Mouse (Mus musculus): ENCODE data around the gene Rab33b. TPM values are rescaled to one million over a fixed set of nuclear protein-coding genes. Genes with fewer than 3 reads are reported as not detected.

Gene Rab33b
- polyA plus RNA-seq, 2 experiments = 2.0 to 3.6 TPM

DNA sequence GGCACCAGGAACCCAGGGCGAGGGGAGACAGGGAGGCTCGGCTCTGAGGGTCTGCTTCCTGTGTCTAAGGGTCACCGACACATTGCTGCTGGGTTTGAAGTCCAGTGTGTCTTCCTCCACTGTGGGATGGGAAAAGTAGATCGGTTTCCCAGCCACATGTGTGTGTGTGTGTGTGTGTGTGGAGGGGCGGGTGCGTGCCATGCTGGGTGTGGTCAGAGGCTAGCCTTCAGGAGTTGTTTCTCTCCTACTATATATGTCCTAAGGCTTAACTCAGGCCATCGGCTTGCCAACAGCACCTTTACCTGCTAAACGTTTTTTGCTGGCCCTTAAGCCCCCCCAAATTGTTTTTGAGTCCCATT lies 35.0 kb downstream of the Rab33b start:
- no peaks in the 10 kb centered on the region for H3K27me3 ChIP-seq (ENCODE audit: control insufficient read depth, insufficient read depth, low read length)
- H3K9me3 ChIP-seq (ENCODE audit: control insufficient read depth, low read length) = no peaks in the 10 kb centered on the region
- peak overlapping the region; percentile 56 for H3K4me2 ChIP-seq (ENCODE audit: low read depth)
- H3K4me1 ChIP-seq (replicated peaks; ENCODE audit: control insufficient read depth in 2 of 2, insufficient read depth in 2 of 2, low read length in 1 of 2) = peaks cover 16 to 23% of the 10 kb centered on the region in 2 experiments
- H3K27ac ChIP-seq = peak overlapping the region; percentile 56
- WGBS (ENCODE audit: insufficient replicate concordance) = 16% methylated on average over 8 of the region's 8 CpGs
- DNase-seq (ENCODE audit: low read depth in 3 of 3, low spot score in 3 of 3) (no peak), ATAC-seq (ENCODE audit: insufficient read depth) (peak; percentile 72; the same call in 1 of the 2 replicates)
- peak overlapping the region; percentile 16 to 42; a peak in 2 of 4 replicates for H3K4me3 ChIP-seq (ENCODE audit: insufficient read depth in 1 of 2, low read depth in 2 of 2, low read length in 2 of 2)
- no peak for TF ChIP-seq CTCF (IDR thresholded peaks at IDR 0.05; ENCODE audit: low read depth)
- TF ChIP-seq EP300 (IDR thresholded peaks at IDR 0.05; ENCODE audit: low read depth) = no peak
- peak overlapping the region; percentile 43; the same call in 1 of the 2 replicates for H3K9ac ChIP-seq (replicated peaks)
- no peaks in the 10 kb centered on the region for H3K36me3 ChIP-seq (replicated peaks; ENCODE audit: control insufficient read depth, insufficient read depth, low read depth)

DNA sequence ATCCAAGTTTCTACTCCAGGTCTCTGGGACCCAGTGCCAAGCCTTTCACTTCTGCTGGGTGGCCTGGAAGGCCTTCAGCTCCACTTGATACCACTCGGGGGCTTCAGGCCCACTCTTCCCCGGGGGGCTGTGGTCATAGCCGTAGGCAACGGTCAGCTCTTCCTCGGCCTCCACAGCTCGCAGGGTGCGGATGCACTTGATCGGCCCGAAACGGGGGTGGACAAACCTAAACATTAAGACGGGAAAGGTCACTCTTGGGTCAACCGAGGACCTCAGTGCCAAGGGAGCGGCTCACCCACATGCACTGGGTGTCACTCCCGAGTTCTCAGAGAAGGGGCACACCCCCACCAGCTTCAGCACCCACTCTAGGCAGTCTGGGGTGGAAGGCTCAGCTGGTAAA lies 37.5 kb downstream of the Rab33b start:
- DNase-seq (ENCODE audit: low read depth in 3 of 3, low spot score in 3 of 3) = no peak
- no peak overlapping the region for H3K4me3 ChIP-seq (ENCODE audit: insufficient read depth in 1 of 2, low read depth in 2 of 2, low read length in 2 of 2)
- no peak overlapping the region for H3K27ac ChIP-seq
- no peaks in the 10 kb centered on the region for H3K27me3 ChIP-seq (ENCODE audit: control insufficient read depth, insufficient read depth, low read length)
- H3K9me3 ChIP-seq (ENCODE audit: control insufficient read depth, low read length) = no peaks in the 10 kb centered on the region
- no peak for TF ChIP-seq CTCF (IDR thresholded peaks at IDR 0.05; ENCODE audit: low read depth)
- no peak for TF ChIP-seq EP300 (IDR thresholded peaks at IDR 0.05; ENCODE audit: low read depth)
- WGBS (ENCODE audit: insufficient replicate concordance) = 83% methylated on average over 14 of the region's 14 CpGs
- H3K4me2 ChIP-seq (ENCODE audit: low read depth) = no peak overlapping the region
- H3K36me3 ChIP-seq (replicated peaks; ENCODE audit: control insufficient read depth, insufficient read depth, low read depth) = no peaks in the 10 kb centered on the region
- no peak for ATAC-seq (ENCODE audit: insufficient read depth)
- H3K4me1 ChIP-seq (replicated peaks; ENCODE audit: control insufficient read depth in 2 of 2, insufficient read depth in 2 of 2, low read length in 1 of 2) = peaks cover 16 to 23% of the 10 kb centered on the region in 2 experiments
- H3K9ac ChIP-seq (replicated peaks) = no peak overlapping the region

DNA sequence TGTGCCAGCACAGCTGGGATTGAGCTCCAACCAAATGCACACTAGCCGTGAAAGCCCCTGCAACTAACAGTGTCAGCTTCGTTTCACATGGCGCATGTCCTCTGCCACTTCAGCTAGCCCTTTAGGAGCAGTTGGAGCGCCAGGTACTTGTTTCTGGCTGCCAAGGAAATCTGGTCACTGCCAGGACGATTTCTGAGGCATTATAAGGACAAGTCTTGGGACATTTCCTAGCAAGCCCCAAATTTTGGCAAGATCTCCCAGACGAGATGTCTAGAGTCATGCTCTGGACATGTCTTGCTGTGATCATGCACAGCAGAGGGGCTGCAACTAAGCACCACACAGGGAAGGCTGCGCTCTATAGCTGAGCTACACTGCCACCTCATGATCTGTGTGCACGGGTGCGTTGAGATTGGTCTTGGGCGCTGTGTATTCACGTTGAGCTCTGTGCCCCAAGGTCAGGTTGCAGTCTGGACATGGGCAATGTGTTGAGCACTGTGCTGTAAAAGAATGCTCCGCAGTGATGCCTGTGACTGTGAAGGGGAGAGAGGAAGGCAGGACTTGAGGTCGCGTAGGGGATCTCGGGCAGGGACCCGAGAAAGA lies 41.6 kb downstream of the Rab33b start:
- Histone ChIP-seq H3K9ac (replicated peaks) (no peak overlapping the region), H3K4me1 (replicated peaks; ENCODE audit: control insufficient read depth in 2 of 2, insufficient read depth in 2 of 2, low read length in 1 of 2) (no peaks in the 10 kb centered on the region), H3K4me3 (ENCODE audit: insufficient read depth in 1 of 2, low read depth in 2 of 2, low read length in 2 of 2) (no peak overlapping the region), H3K36me3 (replicated peaks; ENCODE audit: control insufficient read depth, insufficient read depth, low read depth) (no peaks in the 10 kb centered on the region), H3K4me2 (ENCODE audit: low read depth) (no peak overlapping the region), H3K27me3 (ENCODE audit: control insufficient read depth, insufficient read depth, low read length) (no peaks in the 10 kb centered on the region), H3K27ac (no peak overlapping the region), H3K9me3 (ENCODE audit: control insufficient read depth, low read length) (no peaks in the 10 kb centered on the region)
- TF ChIP-seq CTCF (IDR thresholded peaks at IDR 0.05; ENCODE audit: low read depth) (no peak), EP300 (IDR thresholded peaks at IDR 0.05; ENCODE audit: low read depth) (no peak)
- DNase-seq (ENCODE audit: low read depth in 3 of 3, low spot score in 3 of 3) (no peak), ATAC-seq (ENCODE audit: insufficient read depth) (no peak)
- 77% methylated on average over 16 of the region's 16 CpGs for WGBS (ENCODE audit: insufficient replicate concordance)

DNA sequence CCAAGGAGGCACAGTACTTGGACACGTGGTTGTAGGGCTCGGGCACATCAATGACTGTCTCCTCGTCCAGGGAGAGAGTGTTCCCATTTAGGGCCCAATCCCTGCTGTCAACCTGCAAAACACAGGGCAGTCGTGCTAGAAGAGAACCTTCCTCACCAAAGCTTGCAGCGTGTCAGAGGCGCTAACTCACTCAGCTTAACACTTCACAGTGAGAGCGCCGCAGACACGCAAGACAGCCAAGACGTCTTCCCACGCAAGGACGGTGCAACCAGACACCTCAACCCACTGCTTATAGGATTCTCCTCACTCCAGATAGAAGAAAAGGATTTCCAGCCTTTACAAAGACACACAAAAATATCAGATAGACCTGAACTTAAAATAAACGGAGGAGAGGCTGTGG lies 43.2 kb downstream of the Rab33b start:
- 76% methylated on average over 13 of the region's 13 CpGs for WGBS (ENCODE audit: insufficient replicate concordance)
- Histone ChIP-seq H3K4me1 (replicated peaks; ENCODE audit: control insufficient read depth in 2 of 2, insufficient read depth in 2 of 2, low read length in 1 of 2) (no peaks in the 10 kb centered on the region), H3K27me3 (ENCODE audit: control insufficient read depth, insufficient read depth, low read length) (no peaks in the 10 kb centered on the region), H3K36me3 (replicated peaks; ENCODE audit: control insufficient read depth, insufficient read depth, low read depth) (no peaks in the 10 kb centered on the region), H3K4me2 (ENCODE audit: low read depth) (no peak overlapping the region), H3K4me3 (ENCODE audit: insufficient read depth in 1 of 2, low read depth in 2 of 2, low read length in 2 of 2) (no peak overlapping the region), H3K9ac (replicated peaks) (no peak overlapping the region), H3K9me3 (ENCODE audit: control insufficient read depth, low read length) (no peaks in the 10 kb centered on the region), H3K27ac (no peak overlapping the region)
- TF ChIP-seq EP300 (IDR thresholded peaks at IDR 0.05; ENCODE audit: low read depth) (no peak), CTCF (IDR thresholded peaks at IDR 0.05; ENCODE audit: low read depth) (no peak)
- ATAC-seq (ENCODE audit: insufficient read depth) (no peak), DNase-seq (ENCODE audit: low read depth in 3 of 3, low spot score in 3 of 3) (no peak)

DNA sequence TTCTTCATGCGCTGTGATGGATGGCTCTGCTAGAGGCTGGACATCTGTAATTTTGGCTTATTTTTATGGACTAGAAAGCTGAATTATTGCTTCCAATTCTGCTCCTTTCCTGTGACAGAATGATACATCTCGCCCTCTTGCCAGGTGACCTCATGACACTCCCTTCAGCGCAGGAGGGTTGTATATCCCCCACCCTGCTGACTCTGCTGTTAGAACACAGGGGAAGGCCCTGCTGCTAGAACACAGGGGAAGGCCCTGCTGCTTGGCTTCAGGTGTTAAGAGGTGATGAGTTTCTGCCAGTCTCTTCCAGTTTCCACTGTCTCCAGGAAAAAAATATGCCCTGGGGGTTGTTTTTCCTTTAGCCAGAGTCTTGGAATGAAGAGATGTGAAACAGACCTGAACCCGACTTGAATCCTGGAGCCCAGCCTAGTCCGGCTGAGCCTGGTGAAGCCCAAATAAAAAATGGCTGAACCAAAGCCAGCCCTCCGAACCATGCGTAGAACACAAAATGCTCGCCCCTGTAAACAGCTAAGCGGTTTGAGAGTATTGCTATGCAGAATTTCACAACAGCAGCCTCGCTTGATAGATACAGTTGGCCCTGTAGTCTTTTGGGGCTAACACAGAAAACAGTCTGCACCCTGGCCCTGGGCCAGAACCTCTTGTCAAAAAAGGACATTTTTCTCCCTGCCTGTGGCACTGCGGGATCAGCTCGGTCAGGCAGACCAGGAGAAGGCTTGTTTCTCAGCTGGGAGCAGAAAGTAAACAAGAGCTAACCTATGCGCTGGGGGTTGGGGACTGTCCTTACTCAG lies 48.0 kb downstream of the Rab33b start:
- no peak for TF ChIP-seq EP300 (IDR thresholded peaks at IDR 0.05; ENCODE audit: low read depth)
- TF ChIP-seq CTCF (IDR thresholded peaks at IDR 0.05; ENCODE audit: low read depth) = no peak
- Histone ChIP-seq H3K27me3 (ENCODE audit: control insufficient read depth, insufficient read depth, low read length) (no peaks in the 10 kb centered on the region), H3K4me2 (ENCODE audit: low read depth) (no peak overlapping the region), H3K9ac (replicated peaks) (no peak overlapping the region), H3K4me1 (replicated peaks; ENCODE audit: control insufficient read depth in 2 of 2, insufficient read depth in 2 of 2, low read length in 1 of 2) (no peaks in the 10 kb centered on the region), H3K36me3 (replicated peaks; ENCODE audit: control insufficient read depth, insufficient read depth, low read depth) (peaks cover 2% of the 10 kb centered on the region; the same call in 1 of the 2 replicates), H3K4me3 (ENCODE audit: insufficient read depth in 1 of 2, low read depth in 2 of 2, low read length in 2 of 2) (no peak overlapping the region), H3K27ac (no peak overlapping the region), H3K9me3 (ENCODE audit: control insufficient read depth, low read length) (no peaks in the 10 kb centered on the region)
- 77% methylated on average over 13 of the region's 13 CpGs for WGBS (ENCODE audit: insufficient replicate concordance)
- ATAC-seq (ENCODE audit: insufficient read depth) = 0 out of 2 replicates have a peak, but pooled peaks have one; percentile 33
- peak in 1 of 3 experiments; percentile 7 for DNase-seq (ENCODE audit: low read depth in 3 of 3, low spot score in 3 of 3)
